Mouse (Mus musculus) CH12.LX (cell line): Measurements from ENCODE around the gene Ccn1. TPM values are rescaled to one million over a fixed set of nuclear protein-coding genes. Genes with fewer than 3 reads are reported as not detected.
A peak's percentile ranks its signal among the peaks of the same experiment; 100 is the strongest.

Source experiments
- DNase-seq: peaks from one replicate; pipeline ENCODE4 v3.0.0-alpha.2; 2013; ENCODE audit errors: extremely low read depth
- H3K27ac ChIP-seq: 2 replicates; pipeline ENCODE4 v1.5.1; 2012; ENCODE audit warnings: low read depth, mild to moderate bottlenecking, control low read depth, moderate library complexity; ENCODE audit not compliant: insufficient read depth
- H3K27me3 ChIP-seq: replicated peaks from 2 replicates; pipeline ENCODE3; 2012; ENCODE audit warnings: inconsistent platforms
- H3K36me3 ChIP-seq, 2 experiments: replicated peaks in 1 of 2; 2 replicates each; pipeline versions ENCODE3 to v1.6.1; 2012; ENCODE audit warnings: inconsistent platforms in 1 of 2, low read length in 1 of 2, mild to moderate bottlenecking in 1 of 2, mixed read lengths in 1 of 2, moderate library complexity in 1 of 2; ENCODE audit not compliant: control insufficient read depth in 1 of 2, insufficient read depth in 1 of 2
- H3K4me1 ChIP-seq, 2 experiments: 2 replicates each; pipeline ENCODE4 v1.6.1; 2012; ENCODE audit warnings: inconsistent platforms in 1 of 2, moderate library complexity in 1 of 2; ENCODE audit not compliant: insufficient read depth in 2 of 2, control insufficient read depth in 1 of 2
- H3K4me2 ChIP-seq: 2 replicates; pipeline ENCODE4 v1.6.1; 2012; ENCODE audit warnings: low read depth, mild to moderate bottlenecking, control low read depth; ENCODE audit not compliant: poor library complexity, insufficient read depth, severe bottlenecking
- H3K4me3 ChIP-seq, 3 experiments: fragments of 150-350 bp in 1 of 3; sonication (generic) in 1 of 3; replicated peaks in 1 of 3; 2 replicates each; pipeline versions ENCODE3 to v1.5.1; 2011 to 2012; ENCODE audit warnings: low read depth in 2 of 3, low read length in 2 of 3, mild to moderate bottlenecking in 2 of 3, moderate library complexity in 2 of 3, control low read depth in 1 of 3, improper control_type of control experiment in 1 of 3, inconsistent platforms in 1 of 3, mixed read lengths in 1 of 3; ENCODE audit not compliant: poor library complexity in 1 of 3
- H3K79me2 ChIP-seq: replicated peaks from 2 replicates; pipeline ENCODE4 v1.6.1; 2012; ENCODE audit warnings: mild to moderate bottlenecking, moderate library complexity; ENCODE audit not compliant: control insufficient read depth, poor library complexity, insufficient read depth, severe bottlenecking; ENCODE audit errors: extremely low read depth
- H3K9ac ChIP-seq: 2 replicates; pipeline ENCODE4 v1.6.1; 2012; ENCODE audit warnings: low read depth, mild to moderate bottlenecking, control low read depth, moderate library complexity; ENCODE audit not compliant: insufficient read depth
- H3K9me3 ChIP-seq: replicated peaks from 2 replicates; pipeline ENCODE3; 2012; ENCODE audit warnings: low read length, inconsistent platforms, mixed read lengths
- BHLHE40 ChIP-seq: IDR thresholded peaks from 2 replicates; pipeline ENCODE4 v1.6.1; 2011; ENCODE audit warnings: mild to moderate bottlenecking, low read depth, low read length, improper control_type of control experiment
- CHD1 ChIP-seq: IDR thresholded peaks from 2 replicates; pipeline ENCODE4 v1.6.1; 2012; ENCODE audit warnings: low read depth, low read length, improper control_type of control experiment, inconsistent platforms
- CHD2 ChIP-seq: IDR thresholded peaks from 2 replicates; pipeline ENCODE4 v1.6.1; 2011; ENCODE audit warnings: low read length, improper control_type of control experiment
- CTCF ChIP-seq, 2 experiments: IDR thresholded peaks in 1 of 2; conservative IDR thresholded peaks in 1 of 2; 2 replicates each; pipeline ENCODE4 v1.5.1; 2011 to 2012; ENCODE audit warnings: low read depth in 2 of 2, low read length in 2 of 2, improper control_type of control experiment in 1 of 2, inconsistent platforms in 1 of 2, mild to moderate bottlenecking in 1 of 2, moderate library complexity in 1 of 2
- E2F4 ChIP-seq: IDR thresholded peaks from 2 replicates; pipeline ENCODE4 v1.6.1; 2011; ENCODE audit warnings: low read depth, low read length, improper control_type of control experiment; ENCODE audit not compliant: insufficient replicate concordance
- EP300 ChIP-seq: IDR thresholded peaks from 2 replicates; pipeline ENCODE4 v1.6.1; 2011; ENCODE audit warnings: low read length, improper control_type of control experiment
- ETS1 ChIP-seq: conservative IDR thresholded peaks from 2 replicates; pipeline ENCODE4 v1.6.1; 2012; ENCODE audit warnings: low read depth, mild to moderate bottlenecking, inconsistent platforms, low read length, improper control_type of control experiment, moderate library complexity
- HCFC1 ChIP-seq: IDR thresholded peaks from 2 replicates; pipeline ENCODE4 v1.6.1; 2012; ENCODE audit warnings: low read depth, mild to moderate bottlenecking, inconsistent platforms, low read length, improper control_type of control experiment
- JUN ChIP-seq: IDR thresholded peaks from 2 replicates; pipeline ENCODE4 v1.6.1; 2011; ENCODE audit warnings: low read depth, mild to moderate bottlenecking, low read length, improper control_type of control experiment, moderate library complexity; ENCODE audit not compliant: insufficient read depth
- JUND ChIP-seq: conservative IDR thresholded peaks from 2 replicates; pipeline ENCODE4 v1.6.1; 2011; ENCODE audit warnings: low read depth, low read length, improper control_type of control experiment
- KAT2A ChIP-seq: IDR thresholded peaks from 2 replicates; pipeline ENCODE4 v1.6.1; 2012; ENCODE audit warnings: low read length, improper control_type of control experiment, inconsistent platforms; ENCODE audit not compliant: insufficient replicate concordance
- MAFK ChIP-seq: IDR thresholded peaks from 2 replicates; pipeline ENCODE4 v1.6.1; 2011; ENCODE audit warnings: low read length, improper control_type of control experiment; ENCODE audit not compliant: insufficient replicate concordance
- MAZ ChIP-seq: IDR thresholded peaks from 2 replicates; pipeline ENCODE4 v1.6.1; 2012; ENCODE audit warnings: low read depth, mild to moderate bottlenecking, inconsistent platforms, low read length, improper control_type of control experiment, moderate library complexity
- MEF2A ChIP-seq: IDR thresholded peaks from 2 replicates; pipeline ENCODE4 v1.6.1; 2014; ENCODE audit warnings: low read depth, mild to moderate bottlenecking, inconsistent platforms, low read length, improper control_type of control experiment, borderline replicate concordance
- MXI1 ChIP-seq: IDR thresholded peaks from 2 replicates; pipeline ENCODE4 v1.6.1; 2011; ENCODE audit warnings: mild to moderate bottlenecking, low read depth, low read length, improper control_type of control experiment
- MYC ChIP-seq: IDR thresholded peaks from 2 replicates; pipeline ENCODE4 v1.6.1; 2011; ENCODE audit warnings: low read depth, mild to moderate bottlenecking, improper control_type of control experiment, low read length
- NRF1 ChIP-seq: IDR thresholded peaks from 2 replicates; pipeline ENCODE4 v1.6.1; 2014; ENCODE audit warnings: low read depth, mild to moderate bottlenecking, inconsistent platforms, low read length, improper control_type of control experiment, moderate library complexity
- RAD21 ChIP-seq: IDR thresholded peaks from 2 replicates; pipeline ENCODE4 v1.6.1; 2011; ENCODE audit warnings: low read depth, mild to moderate bottlenecking, low read length, improper control_type of control experiment, moderate library complexity
- SMC3 ChIP-seq: IDR thresholded peaks from 2 replicates; pipeline ENCODE4 v1.6.1; 2011; ENCODE audit warnings: low read depth, low read length, improper control_type of control experiment
- TBP ChIP-seq: conservative IDR thresholded peaks from 2 replicates; pipeline ENCODE4 v1.6.1; 2011; ENCODE audit warnings: low read depth, low read length, improper control_type of control experiment
- USF1 ChIP-seq: IDR thresholded peaks from 2 replicates; pipeline ENCODE4 v1.6.1; 2014; ENCODE audit warnings: low read depth, mild to moderate bottlenecking, inconsistent platforms, low read length, improper control_type of control experiment
- USF2 ChIP-seq: conservative IDR thresholded peaks from 2 replicates; pipeline ENCODE4 v1.6.1; 2011; ENCODE audit warnings: low read depth, low read length, improper control_type of control experiment
- ZC3H11A ChIP-seq: IDR thresholded peaks from 2 replicates; pipeline ENCODE4 v1.6.1; 2012; ENCODE audit warnings: low read depth, mild to moderate bottlenecking, inconsistent platforms, low read length, improper control_type of control experiment
- ZKSCAN1 ChIP-seq: IDR thresholded peaks from 2 replicates; pipeline ENCODE4 v1.6.1; 2012; ENCODE audit warnings: low read depth, inconsistent platforms, low read length, improper control_type of control experiment, borderline replicate concordance
- ZNF384 ChIP-seq: IDR thresholded peaks from 2 replicates; pipeline ENCODE4 v1.6.1; 2012; ENCODE audit warnings: low read depth, low read length, improper control_type of control experiment, inconsistent platforms
- dilution Hi-C: fragments of 300-500 bp; cut with MboI; formaldehyde crosslinking; loops from 2 replicates; pipeline ENCODE4 v1.14.3; 2020; ENCODE audit warnings: low sequenced_read_pairs; ENCODE audit not compliant: extremely low pct_unique_long_range_greater_than_20kb, extremely low pct_ligation_motif_present
- in situ Hi-C: fragments of 300-500 bp; cut with MboI; formaldehyde crosslinking; loops from 3 replicates; pipeline ENCODE4 v1.14.3; 2019; ENCODE audit warnings: low sequenced_read_pairs, low pct_ligation_motif_present, low pct_unique_long_range_greater_than_20kb, mixed read lengths
- polyA plus RNA-seq: library from polyadenylated mRNA; unstranded; fragments of >175 nt; gene quantifications from 2 replicates; pipeline ENCODE4 v1.2.1, GENCODE M21; 2012; ENCODE audit warnings: low read depth; ENCODE audit not compliant: insufficient read length
- total RNA-seq, 2 experiments: library from RNA; depleted of rRNA; stranded (reverse); fragments of 300-350 nt in 1 of 2; fragments of >200 nt in 1 of 2; gene quantifications; 2 replicates each; pipeline ENCODE4 v1.2.3; 2012 to 2014

Gene Ccn1
- total and polyA plus RNA-seq, 3 experiments = not detected

DNA sequence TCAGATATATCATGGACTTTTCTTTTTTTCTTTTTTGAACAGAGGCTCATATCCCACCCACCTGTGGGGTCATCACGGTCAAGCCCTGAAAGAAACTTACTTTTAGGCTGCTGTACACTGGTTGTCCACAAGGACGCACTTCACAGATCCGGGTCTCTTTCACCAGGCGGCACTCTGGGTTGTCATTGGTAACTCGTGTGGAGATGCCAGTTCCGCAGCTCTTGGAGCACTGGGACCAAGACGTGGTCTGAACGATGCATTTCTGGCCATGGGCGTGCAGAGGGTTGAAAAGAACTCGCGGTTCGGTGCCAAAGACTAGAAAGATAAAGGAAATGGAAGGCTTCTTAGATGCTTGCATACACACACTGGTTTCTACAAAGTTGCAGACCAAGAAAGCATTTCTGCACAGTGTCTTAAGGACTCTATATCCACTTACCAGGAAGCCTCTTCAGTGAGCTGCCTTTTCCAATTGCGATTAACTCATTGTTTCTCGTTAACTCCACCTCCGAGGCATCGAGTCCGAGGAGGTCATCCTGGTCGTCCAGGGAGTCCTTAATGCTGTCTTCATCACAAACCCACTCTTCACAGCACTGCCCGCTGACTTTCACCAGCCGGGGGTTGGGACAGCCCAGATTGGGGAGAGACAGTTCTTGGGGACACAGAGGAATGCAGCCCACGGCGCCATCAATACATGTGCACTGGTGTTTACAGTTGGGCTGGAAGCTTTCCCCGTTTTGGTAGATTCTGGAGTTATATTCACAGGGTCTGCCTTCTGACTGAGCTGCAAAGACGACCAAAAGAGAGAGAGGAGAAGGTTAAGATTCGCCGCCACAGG is 1.5 kb downstream of the Ccn1 start:
- H3K79me2 ChIP-seq = no peaks in the 10 kb centered on the region
- TF ChIP-seq USF1 (no peak), MAFK (no peak), EP300 (no peak), HCFC1 (no peak), CTCF (conservative IDR thresholded peaks at IDR 0.05 in 1 of 2, IDR thresholded peaks at IDR 0.05 in 1 of 2; ENCODE audit: low read depth in 2 of 2, low read length in 2 of 2) (peak; percentile 28 to 44; a peak in 3 of 4 replicates), ZNF384 (no peak), KAT2A (no peak), JUN (no peak), SMC3 (0 out of 2 replicates have a peak, but pooled peaks have one; percentile 2)
- TF ChIP-seq, all 38 proteins: peak for 2

DNA sequence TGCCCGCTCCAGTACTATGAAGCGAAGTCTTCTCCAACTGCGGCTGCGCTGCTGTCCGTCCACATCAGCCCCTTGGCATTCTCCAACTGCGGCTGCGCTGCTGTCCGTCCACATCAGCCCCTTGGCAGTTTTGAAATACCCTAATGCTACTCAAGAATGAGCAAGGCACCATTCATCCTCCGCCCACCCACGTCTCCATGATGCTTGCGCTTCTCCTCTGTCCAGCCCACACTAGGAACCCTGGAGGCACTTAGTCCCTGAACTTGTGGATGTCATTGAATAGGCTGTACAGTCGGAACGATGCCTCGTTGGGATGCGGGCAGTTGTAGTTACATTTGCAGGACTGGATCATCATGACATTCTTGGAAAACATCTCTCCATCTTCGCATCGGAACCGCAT is 2.4 kb downstream of the Ccn1 start:
- Histone ChIP-seq H3K4me2 (no peak overlapping the region), H3K4me3 (no peak overlapping the region), H3K9ac (no peak overlapping the region), H3K4me1 (peaks cover 0 to 11% of the 10 kb centered on the region in 2 experiments; a peak in 2 of 4 replicates), H3K27me3 (no peaks in the 10 kb centered on the region), H3K9me3 (peaks cover 2% of the 10 kb centered on the region)
- DNase-seq = no peak
- TF ChIP-seq ZKSCAN1 (no peak), CHD2 (no peak), JUND (no peak), USF2 (no peak), E2F4 (no peak), SMC3 (no peak), NRF1 (no peak), ETS1 (no peak), ZC3H11A (no peak), MYC (no peak), MEF2A (no peak), CHD1 (no peak), TBP (no peak), CTCF (conservative IDR thresholded peaks at IDR 0.05 in 1 of 2, IDR thresholded peaks at IDR 0.05 in 1 of 2; ENCODE audit: low read depth in 2 of 2, low read length in 2 of 2) (no peak), MAZ (no peak), RAD21 (no peak), JUN (no peak), MXI1 (no peak), BHLHE40 (no peak)
- TF ChIP-seq, all 38 proteins: peak for 0
- Histone ChIP-seq H3K36me3 (no peaks in the 10 kb centered on the region), H3K79me2 (no peaks in the 10 kb centered on the region), H3K27ac (no peak overlapping the region)
- in situ Hi-C loops = no loop called here
- dilution Hi-C loops = no loop called here

More for the DNA sequence above, 1.5 kb downstream of the Ccn1 start:
- H3K36me3 ChIP-seq = no peaks in the 10 kb centered on the region
- peaks cover 0 to 11% of the 10 kb centered on the region in 2 experiments; a peak in 2 of 4 replicates for H3K4me1 ChIP-seq
- no peaks in the 10 kb centered on the region for H3K27me3 ChIP-seq
- no peak overlapping the region for H3K4me3 ChIP-seq
- no peak for DNase-seq
- no peak overlapping the region for H3K9ac ChIP-seq
- no peak overlapping the region for H3K4me2 ChIP-seq
- dilution Hi-C loops (no loop called here), in situ Hi-C loops (no loop called here)
- peaks cover 2% of the 10 kb centered on the region for H3K9me3 ChIP-seq
- no peak overlapping the region for H3K27ac ChIP-seq
